Mouse (Mus musculus): ENCODE measurements at regions not wholly inside any gene's neighbourhood (a gene's known extent, or its start where the extent isn't known, plus 50 kb on each side); places are given as distances from the start of the nearest gene placed in this dataset.

DNA sequence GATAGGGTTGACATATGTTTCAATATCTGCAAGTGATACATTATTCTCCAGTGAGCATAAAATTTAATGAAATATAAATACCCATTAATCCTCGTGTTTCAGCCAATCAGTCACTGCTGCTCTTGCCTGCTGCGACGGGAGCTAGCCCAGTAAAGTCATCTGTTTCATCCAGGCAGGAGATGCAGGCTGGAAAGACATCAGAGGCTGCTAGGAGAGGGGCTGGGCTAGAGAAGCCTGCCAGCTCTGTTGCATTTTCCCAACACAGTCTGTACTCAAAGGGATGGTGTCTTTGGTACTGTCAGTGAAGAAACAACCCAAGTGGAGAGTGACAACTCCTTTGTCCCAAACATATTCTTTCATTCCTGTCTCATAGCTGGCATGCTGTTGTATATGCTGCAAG lies 198.0 kb downstream of the Irx2 start:
- no peaks in the 10 kb centered on the region for H3K36me3 ChIP-seq (ENCODE audit: control insufficient read depth, insufficient read depth)
- no peaks in the 10 kb centered on the region for H3K27me3 ChIP-seq (replicated peaks; ENCODE audit: control insufficient read depth, insufficient read depth, low read length)
- no peak for TF ChIP-seq CTCF (IDR thresholded peaks at IDR 0.05; ENCODE audit: low read depth)
- H3K27ac ChIP-seq (ENCODE audit: low read depth, low read length), result no peak overlapping the region
- H3K4me2 ChIP-seq (replicated peaks; ENCODE audit: low read depth), result no peak overlapping the region
- no peaks in the 10 kb centered on the region for H3K4me1 ChIP-seq (replicated peaks; ENCODE audit: control insufficient read depth, insufficient read depth, low read length)
- ATAC-seq, result no peak
- H3K9me3 ChIP-seq (ENCODE audit: control insufficient read depth), result no peaks in the 10 kb centered on the region
- H3K9ac ChIP-seq (ENCODE audit: low read depth, low read length), result no peak overlapping the region
- H3K4me3 ChIP-seq (ENCODE audit: low read depth, low read length), result no peak overlapping the region
- 58% methylated on average over 3 of the region's 3 CpGs for WGBS

DNA sequence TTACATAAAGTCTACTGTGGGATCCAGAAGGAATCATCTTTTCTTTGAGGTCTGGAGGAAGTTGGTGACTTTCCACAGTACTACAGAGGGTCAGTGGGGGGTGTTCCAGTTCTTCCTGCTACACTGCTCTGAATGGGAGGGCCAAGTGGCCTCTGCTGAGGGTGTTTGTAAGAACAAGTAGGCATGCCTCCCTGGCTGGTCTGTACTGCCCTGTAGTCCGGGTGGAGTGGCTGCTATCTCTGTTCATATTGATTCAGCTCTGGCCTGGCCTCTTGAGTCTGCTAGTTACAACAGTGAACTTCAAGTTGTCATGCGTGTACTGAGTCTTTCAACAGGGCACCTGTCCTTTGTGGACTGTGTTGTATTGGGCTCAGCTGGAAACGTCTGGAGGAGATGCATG lies 200.7 kb downstream of the Irx2 start:
- no peaks in the 10 kb centered on the region for H3K36me3 ChIP-seq (ENCODE audit: control insufficient read depth, insufficient read depth)
- ATAC-seq, result no peak
- H3K4me1 ChIP-seq (replicated peaks; ENCODE audit: control insufficient read depth, insufficient read depth, low read length), result no peaks in the 10 kb centered on the region
- no peak overlapping the region for H3K4me2 ChIP-seq (replicated peaks; ENCODE audit: low read depth)
- 54% methylated on average over 3 of the region's 3 CpGs for WGBS
- no peak overlapping the region for H3K4me3 ChIP-seq (ENCODE audit: low read depth, low read length)
- TF ChIP-seq CTCF (IDR thresholded peaks at IDR 0.05; ENCODE audit: low read depth), result no peak
- no peaks in the 10 kb centered on the region for H3K27me3 ChIP-seq (replicated peaks; ENCODE audit: control insufficient read depth, insufficient read depth, low read length)
- no peaks in the 10 kb centered on the region for H3K9me3 ChIP-seq (ENCODE audit: control insufficient read depth)
- no peak overlapping the region for H3K27ac ChIP-seq (ENCODE audit: low read depth, low read length)
- no peak overlapping the region for H3K9ac ChIP-seq (ENCODE audit: low read depth, low read length)

DNA sequence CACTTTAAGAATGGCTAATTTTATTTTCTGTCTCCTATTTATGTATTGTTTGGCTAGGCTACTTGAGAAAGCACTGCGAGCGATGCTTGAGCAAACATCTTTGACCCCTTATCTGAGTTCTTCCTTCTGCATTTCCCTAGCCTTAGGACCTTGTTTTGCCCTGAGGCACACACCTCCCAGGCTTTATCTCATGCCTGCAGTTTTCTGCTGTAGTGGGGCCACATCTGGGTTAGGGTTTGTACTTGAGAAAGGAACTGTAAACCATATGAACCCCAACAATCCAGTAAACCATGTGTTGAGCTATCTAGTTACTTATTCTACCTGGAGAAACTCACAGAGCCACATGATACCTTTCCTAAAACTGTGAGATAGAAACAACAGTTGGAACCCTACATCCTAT lies 204.7 kb downstream of the Irx2 start:
- H3K27ac ChIP-seq (ENCODE audit: low read depth, low read length), result no peak overlapping the region
- H3K4me3 ChIP-seq (ENCODE audit: low read depth, low read length), result no peak overlapping the region
- 53% methylated on average over 2 of the region's 2 CpGs for WGBS
- no peak overlapping the region for H3K4me2 ChIP-seq (replicated peaks; ENCODE audit: low read depth)
- H3K9ac ChIP-seq (ENCODE audit: low read depth, low read length), result no peak overlapping the region
- no peaks in the 10 kb centered on the region for H3K9me3 ChIP-seq (ENCODE audit: control insufficient read depth)
- no peak for ATAC-seq
- no peaks in the 10 kb centered on the region for H3K36me3 ChIP-seq (ENCODE audit: control insufficient read depth, insufficient read depth)
- no peak for TF ChIP-seq CTCF (IDR thresholded peaks at IDR 0.05; ENCODE audit: low read depth)
- no peaks in the 10 kb centered on the region for H3K27me3 ChIP-seq (replicated peaks; ENCODE audit: control insufficient read depth, insufficient read depth, low read length)
- H3K4me1 ChIP-seq (replicated peaks; ENCODE audit: control insufficient read depth, insufficient read depth, low read length), result no peaks in the 10 kb centered on the region

- no peaks in the 10 kb centered on the region for H3K4me1 ChIP-seq (replicated peaks; ENCODE audit: control insufficient read depth, insufficient read depth, low read length)
- no peaks in the 10 kb centered on the region for H3K9me3 ChIP-seq (ENCODE audit: control insufficient read depth)
- no peaks in the 10 kb centered on the region for H3K36me3 ChIP-seq (ENCODE audit: control insufficient read depth, insufficient read depth)
- no peak overlapping the region for H3K9ac ChIP-seq (ENCODE audit: low read depth, low read length)
- no peaks in the 10 kb centered on the region for H3K27me3 ChIP-seq (replicated peaks; ENCODE audit: control insufficient read depth, insufficient read depth, low read length)
- H3K27ac ChIP-seq (ENCODE audit: low read depth, low read length), result no peak overlapping the region
- ATAC-seq, result no peak
- no peak overlapping the region for H3K4me2 ChIP-seq (replicated peaks; ENCODE audit: low read depth)
- no peak overlapping the region for H3K4me3 ChIP-seq (ENCODE audit: low read depth, low read length)
- 80% methylated on average over 9 of the region's 9 CpGs for WGBS
- no peak for TF ChIP-seq CTCF (IDR thresholded peaks at IDR 0.05; ENCODE audit: low read depth)
Observed at GRCm38 (mm10) chr13:72837016-72837415, 208.4 kb downstream of the Irx2 start.

GRCm38 (mm10) chr13:72848097-72848496 lies 219.5 kb downstream of the Irx2 start:
- Histone ChIP-seq H3K9ac (ENCODE audit: low read depth, low read length) (no peak overlapping the region), H3K27me3 (replicated peaks; ENCODE audit: control insufficient read depth, insufficient read depth, low read length) (no peaks in the 10 kb centered on the region), H3K4me3 (ENCODE audit: low read depth, low read length) (no peak overlapping the region), H3K27ac (ENCODE audit: low read depth, low read length) (no peak overlapping the region), H3K36me3 (ENCODE audit: control insufficient read depth, insufficient read depth) (no peaks in the 10 kb centered on the region), H3K4me2 (replicated peaks; ENCODE audit: low read depth) (no peak overlapping the region), H3K4me1 (replicated peaks; ENCODE audit: control insufficient read depth, insufficient read depth, low read length) (no peaks in the 10 kb centered on the region), H3K9me3 (ENCODE audit: control insufficient read depth) (no peaks in the 10 kb centered on the region)
- 53% methylated on average over 4 of the region's 4 CpGs for WGBS
- ATAC-seq, result no peak
- TF ChIP-seq CTCF (IDR thresholded peaks at IDR 0.05; ENCODE audit: low read depth), result peak; percentile 27

- Histone ChIP-seq H3K9ac (ENCODE audit: low read depth, low read length) (no peak overlapping the region), H3K27me3 (replicated peaks; ENCODE audit: control insufficient read depth, insufficient read depth, low read length) (no peaks in the 10 kb centered on the region), H3K4me2 (replicated peaks; ENCODE audit: low read depth) (no peak overlapping the region), H3K4me1 (replicated peaks; ENCODE audit: control insufficient read depth, insufficient read depth, low read length) (no peaks in the 10 kb centered on the region), H3K27ac (ENCODE audit: low read depth, low read length) (no peak overlapping the region), H3K36me3 (ENCODE audit: control insufficient read depth, insufficient read depth) (no peaks in the 10 kb centered on the region), H3K9me3 (ENCODE audit: control insufficient read depth) (no peaks in the 10 kb centered on the region), H3K4me3 (ENCODE audit: low read depth, low read length) (no peak overlapping the region)
- WGBS, result 86% methylated on average over 11 of the region's 11 CpGs
- no peak for ATAC-seq
- no peak for TF ChIP-seq CTCF (IDR thresholded peaks at IDR 0.05; ENCODE audit: low read depth)
Observed at GRCm38 (mm10) chr13:72849841-72850240, 221.2 kb downstream of the Irx2 start.

DNA sequence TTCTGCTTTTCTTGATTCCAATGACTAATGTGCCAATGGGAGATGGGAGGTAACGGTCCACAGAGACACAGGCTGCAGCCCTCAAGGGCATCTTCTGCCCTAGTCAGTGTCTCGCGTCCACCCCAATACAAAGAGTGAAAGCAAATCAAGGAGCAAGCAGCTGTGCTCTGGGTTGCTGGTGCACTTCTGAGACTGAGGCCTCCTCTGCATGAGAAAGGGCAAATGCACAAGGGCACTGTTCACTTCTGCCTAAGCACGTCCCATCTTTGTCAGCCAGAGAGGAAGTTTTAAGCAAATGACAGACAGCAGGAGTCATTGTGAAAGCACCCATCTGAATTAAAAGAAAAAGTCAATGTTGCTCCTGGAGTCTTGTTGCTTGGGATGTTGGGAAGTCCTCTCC lies 224.3 kb downstream of the Irx2 start:
- Histone ChIP-seq H3K9me3 (ENCODE audit: control insufficient read depth) (no peaks in the 10 kb centered on the region), H3K27ac (ENCODE audit: low read depth, low read length) (no peak overlapping the region), H3K4me2 (replicated peaks; ENCODE audit: low read depth) (no peak overlapping the region), H3K36me3 (ENCODE audit: control insufficient read depth, insufficient read depth) (no peaks in the 10 kb centered on the region), H3K27me3 (replicated peaks; ENCODE audit: control insufficient read depth, insufficient read depth, low read length) (no peaks in the 10 kb centered on the region), H3K4me1 (replicated peaks; ENCODE audit: control insufficient read depth, insufficient read depth, low read length) (no peaks in the 10 kb centered on the region), H3K4me3 (ENCODE audit: low read depth, low read length) (no peak overlapping the region), H3K9ac (ENCODE audit: low read depth, low read length) (no peak overlapping the region)
- no peak for ATAC-seq
- 75% methylated on average over 4 of the region's 4 CpGs for WGBS
- TF ChIP-seq CTCF (IDR thresholded peaks at IDR 0.05; ENCODE audit: low read depth), result no peak

Data from intestine, postnatal 0 days (tissue).